Mouse (Mus musculus) spleen, adult 18-20 months (tissue): ENCODE results near the gene Mast4.

Experiments
- DNase-seq, 2 experiments: peaks; one replicate each; pipeline ENCODE4 v3.0.0; 2022; ENCODE audit warnings: mixed read lengths in 2 of 2

Mast4 gene

GRCm38 (mm10) chr13:103043011-103043410 is 291.3 kb downstream of the Mast4 start:
- no peak for DNase-seq

GRCm38 (mm10) chr13:103037466-103037865 is 296.8 kb downstream of the Mast4 start:
- DNase-seq, result no peak

- DNase-seq, result no peak
These were observed 304.9 kb downstream of the Mast4 start for GRCm38 (mm10) chr13:103029377-103029776.

- DNase-seq, result no peak
These were observed 306.7 kb downstream of the Mast4 start for GRCm38 (mm10) chr13:103027456-103028078.

GRCm38 (mm10) chr13:103025461-103025860 is 308.8 kb downstream of the Mast4 start:
- no peak for DNase-seq

- DNase-seq, result no peak
These were observed 315.8 kb downstream of the Mast4 start for GRCm38 (mm10) chr13:103018481-103018880.

GRCm38 (mm10) chr13:103017661-103018060 is 316.6 kb downstream of the Mast4 start:
- DNase-seq, result no peak

DNA sequence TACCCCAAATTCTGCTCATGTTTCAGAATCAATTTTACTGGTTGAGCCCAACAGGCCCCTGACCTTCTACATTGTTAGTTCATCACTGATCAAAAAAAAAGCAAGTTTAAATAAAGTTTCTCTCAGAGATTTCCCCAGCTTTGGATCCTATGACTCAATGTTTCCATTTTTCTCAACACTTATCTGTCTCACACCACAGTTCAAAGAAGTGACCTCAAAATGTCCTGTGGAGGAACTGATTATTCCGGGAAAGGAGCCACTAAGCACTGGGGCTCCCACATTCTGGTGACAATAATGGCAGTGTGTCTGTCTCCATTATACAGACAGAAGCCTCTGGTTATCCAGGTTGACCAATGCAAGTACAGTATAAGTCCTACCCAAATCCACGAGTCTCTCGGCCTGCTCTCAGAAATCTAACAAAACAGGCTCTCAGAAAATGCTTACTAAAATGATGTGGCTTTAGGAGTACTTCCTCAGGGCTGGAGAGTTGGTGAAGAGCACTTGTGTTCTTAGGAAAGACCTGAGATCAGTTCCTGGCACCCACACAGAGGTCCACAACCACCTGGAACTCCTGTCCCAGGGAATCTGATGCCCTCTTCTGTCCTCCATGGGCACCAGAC is 319.1 kb downstream of the Mast4 start:
- no peak for DNase-seq

- DNase-seq, result no peak
These were observed 319.7 kb downstream of the Mast4 start for GRCm38 (mm10) chr13:103014631-103015030.

DNA sequence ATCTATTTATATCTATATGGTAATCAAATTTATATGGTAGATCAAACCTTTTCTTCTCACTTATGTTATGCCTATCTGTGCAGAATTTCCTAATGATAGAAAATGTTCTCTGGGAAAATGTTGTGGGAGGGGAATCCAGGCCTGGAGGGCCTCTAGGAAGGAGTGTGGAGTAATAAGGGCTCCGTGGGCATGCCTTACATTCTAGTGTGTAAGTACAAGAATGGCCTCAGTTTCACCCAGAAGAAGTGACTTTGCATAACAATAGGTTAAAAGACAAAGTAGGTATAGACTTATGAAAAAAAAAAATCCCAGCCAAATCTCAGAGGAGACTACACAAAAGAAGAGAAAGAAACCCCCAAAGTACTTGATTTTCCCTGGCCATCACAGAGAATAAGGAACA is 320.1 kb downstream of the Mast4 start:
- DNase-seq, result no peak

DNA sequence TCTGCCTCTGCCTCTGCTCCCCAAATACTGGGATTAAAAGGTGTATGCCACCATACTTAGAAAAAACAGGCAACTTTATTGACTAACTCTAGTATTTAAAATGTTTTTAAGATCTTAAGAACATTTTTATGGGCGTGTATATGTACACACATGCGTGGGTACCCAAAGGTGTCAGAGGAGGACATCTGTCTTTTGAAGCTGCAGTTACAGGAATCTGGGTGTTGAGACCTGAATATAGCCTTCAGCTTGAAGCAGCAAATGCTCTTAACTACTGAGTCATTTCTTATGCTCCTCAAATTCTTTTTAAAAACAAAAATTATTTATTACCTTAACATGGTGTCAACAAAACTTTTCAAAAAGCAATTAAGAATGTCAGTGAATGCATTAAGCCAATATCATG is 329.1 kb downstream of the Mast4 start:
- DNase-seq, result no peak

GRCm38 (mm10) chr13:103001831-103002230 is 332.5 kb downstream of the Mast4 start:
- no peak for DNase-seq

GRCm38 (mm10) chr13:103000891-103001290 is 333.4 kb downstream of the Mast4 start:
- DNase-seq, result no peak

- DNase-seq, result no peak
These were observed 340.2 kb downstream of the Mast4 start for GRCm38 (mm10) chr13:102994098-102994497.

GRCm38 (mm10) chr13:102992680-102993423 is 341.4 kb downstream of the Mast4 start:
- DNase-seq, result no peak

DNA sequence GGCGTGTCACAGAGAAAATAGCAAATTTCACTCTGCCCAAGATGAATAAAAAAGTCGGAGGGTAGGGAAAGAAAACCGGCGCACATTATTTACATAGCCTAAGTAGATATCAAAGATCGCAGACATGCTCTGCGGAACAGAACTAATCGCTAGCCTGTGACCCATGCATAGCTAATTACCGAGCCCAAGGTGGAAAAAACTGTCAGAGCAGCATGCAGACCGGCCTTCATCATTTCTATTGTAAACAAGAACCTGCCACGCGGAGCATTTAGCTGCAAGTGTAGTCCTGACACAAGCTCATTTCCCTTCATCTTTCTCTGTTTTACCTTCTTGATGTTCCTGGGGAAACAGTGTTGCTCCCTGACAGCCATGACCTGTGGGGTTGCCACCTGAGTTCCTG is 342.4 kb downstream of the Mast4 start:
- no peak for DNase-seq

DNA sequence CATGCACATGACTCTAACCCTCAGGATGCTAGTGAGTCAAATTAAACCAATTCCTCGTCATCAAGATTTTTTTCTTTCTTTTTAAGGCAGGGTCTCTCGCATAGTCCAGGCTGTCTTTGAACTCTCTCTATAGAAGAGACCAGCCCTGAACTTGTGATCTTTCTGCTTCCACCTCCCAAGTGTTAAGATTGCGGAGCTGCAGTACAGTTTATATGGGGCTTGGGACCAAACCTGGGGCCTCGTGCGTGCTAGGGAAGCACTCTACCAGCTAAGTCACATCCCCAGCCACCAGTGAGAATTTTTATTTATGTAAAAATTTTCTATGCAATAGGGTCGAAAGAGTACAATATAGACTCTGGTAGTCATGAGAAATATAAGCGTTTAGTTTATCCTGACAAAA is 343.1 kb downstream of the Mast4 start:
- DNase-seq, result no peak

- no peak for DNase-seq
These were observed 344.2 kb downstream of the Mast4 start for GRCm38 (mm10) chr13:102990085-102990484.

DNA sequence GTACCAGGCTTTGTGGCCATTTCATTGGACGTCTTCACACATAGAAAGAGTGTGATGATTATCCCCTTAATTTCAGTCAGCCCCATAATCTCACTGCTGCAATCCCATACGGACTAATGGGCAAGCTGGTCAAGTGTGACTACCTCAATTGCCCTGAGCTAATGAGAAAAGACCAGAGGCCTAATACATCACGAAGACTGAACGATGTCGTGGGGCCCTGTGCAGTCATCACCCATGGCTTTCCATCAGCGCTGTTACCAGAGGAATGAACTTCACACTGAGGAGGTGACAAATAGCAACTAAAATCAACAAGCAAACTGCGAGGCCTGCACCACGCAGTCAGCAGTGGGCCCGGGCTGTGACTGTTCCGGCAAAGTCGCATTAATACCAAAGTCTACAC is 344.7 kb downstream of the Mast4 start:
- no peak for DNase-seq

GRCm38 (mm10) chr13:102988976-102989375 is 345.3 kb downstream of the Mast4 start:
- DNase-seq, result no peak

DNA sequence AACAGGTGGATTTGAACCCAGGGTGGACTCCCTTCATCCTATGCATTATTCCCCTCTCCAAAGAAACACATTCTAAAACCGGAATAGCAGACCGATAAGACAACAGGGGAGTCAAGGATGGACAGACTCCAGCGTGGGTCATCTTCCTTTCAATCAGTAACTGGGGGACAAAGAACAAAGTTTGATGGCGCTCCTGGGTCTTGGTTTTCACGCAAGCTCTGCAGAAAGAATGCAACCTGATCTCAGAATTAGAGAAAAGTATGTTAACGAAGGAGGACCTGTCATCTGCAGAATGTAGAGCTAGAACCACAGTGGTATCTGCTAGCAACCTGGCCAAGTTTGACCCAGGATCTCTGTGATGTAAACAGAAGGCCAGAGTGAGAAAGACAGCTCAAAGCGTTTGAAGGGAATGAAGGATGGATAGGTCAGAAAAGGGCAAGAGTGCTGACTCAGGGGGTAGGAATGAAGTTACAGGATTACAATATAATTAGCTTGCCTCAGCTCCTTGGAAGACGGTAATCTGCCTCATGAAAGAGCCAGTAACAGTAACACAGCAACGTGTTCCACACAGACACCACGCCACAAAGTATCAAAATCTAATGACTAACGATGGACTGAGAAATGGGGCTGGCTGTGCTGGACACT is 345.9 kb downstream of the Mast4 start:
- no peak for DNase-seq

GRCm38 (mm10) chr13:102984550-102984949 is 349.7 kb downstream of the Mast4 start:
- DNase-seq, result no peak

DNA sequence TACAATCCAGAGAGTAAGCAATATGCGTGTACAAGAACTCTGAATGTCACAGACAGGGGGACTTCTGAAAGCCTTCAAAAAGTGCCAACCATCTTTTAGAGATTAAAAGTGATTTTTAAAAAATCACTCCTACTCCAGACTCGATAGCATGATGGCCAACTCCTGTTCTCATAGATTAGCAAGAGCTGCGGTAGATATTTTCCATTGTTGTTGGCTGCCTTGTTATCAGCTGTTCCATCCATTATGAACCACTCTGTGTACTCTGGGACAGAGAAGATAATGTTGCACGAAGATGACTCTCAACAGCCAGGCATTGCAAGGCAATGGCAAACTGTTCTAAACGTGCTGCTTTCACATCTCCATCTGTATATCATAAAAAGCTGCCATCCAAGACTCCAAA is 360.4 kb downstream of the Mast4 start:
- no peak for DNase-seq

GRCm38 (mm10) chr13:102963471-102963870 is 370.8 kb downstream of the Mast4 start:
- no peak for DNase-seq
